Mouse (Mus musculus) effector memory CD4-positive, alpha-beta T cell, adult 7 months (primary cell): ENCODE data around the gene Slc16a14. TPM values are rescaled to one million over a fixed set of nuclear protein-coding genes. Genes with fewer than 3 reads are reported as not detected.

Source experiments
- polyA plus RNA-seq: library from polyadenylated mRNA; unstranded; fragments of 100-300 nt; shearing (Covaris generic); gene quantifications from one replicate; pipeline ENCODE4 v1.2.1, GENCODE M21; 2017

The Slc16a14 gene
- polyA plus RNA-seq = not detected

GRCm38 (mm10) chr1:84934503-84935333, at the start of gene Slc16a14:
Gene Slc16a14 (minus strand): TSS chr1:84935134.

Other genes starting within 250 kb of the Slc16a14 start
- 0.15 TPM for gene Dner, start 238.9 kb downstream of the Slc16a14 start, polyA plus RNA-seq
- 0.88 TPM for gene Fbxo36, start 95.3 kb downstream of the Slc16a14 start, polyA plus RNA-seq
- 145 TPM for gene Trip12, start 94.6 kb downstream of the Slc16a14 start, polyA plus RNA-seq
- 2.6 TPM for gene Gm10553, start 165.0 kb upstream of the Slc16a14 start, polyA plus RNA-seq
- gene A530032D15Rik, start 174.7 kb upstream of the Slc16a14 start, polyA plus RNA-seq = 1.1 TPM